Mouse (Mus musculus): ENCODE measurements around the gene Krt77.
A peak's percentile ranks its signal among the peaks of the same experiment; 100 is the strongest.

Krt77 gene

DNA sequence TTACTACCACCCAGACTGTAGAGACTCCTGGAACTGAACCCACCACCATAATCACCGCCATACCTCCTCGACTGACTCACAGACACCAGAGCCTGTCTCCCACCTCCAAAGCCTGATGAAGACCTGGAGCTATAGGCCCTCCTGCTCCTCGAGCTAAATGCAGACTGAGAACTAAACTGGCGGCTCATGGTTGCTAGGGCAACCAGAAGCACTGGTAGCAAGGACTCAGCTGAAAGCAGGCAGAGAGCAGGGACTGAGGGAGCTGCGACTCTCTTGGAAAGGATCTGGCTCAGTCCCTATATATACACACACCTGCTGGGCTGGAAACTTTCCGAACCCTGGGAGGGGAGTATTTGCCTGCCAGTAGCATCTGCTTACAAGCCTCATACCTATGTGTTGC lies at the start of gene Krt77:
Gene Krt77, minus strand, starts transcription at position 275 of the 400 bp plus-strand sequence.
- DNase-seq (ENCODE audit: low spot score in 2 of 2) = peak; percentile 66 to 81

DNA sequence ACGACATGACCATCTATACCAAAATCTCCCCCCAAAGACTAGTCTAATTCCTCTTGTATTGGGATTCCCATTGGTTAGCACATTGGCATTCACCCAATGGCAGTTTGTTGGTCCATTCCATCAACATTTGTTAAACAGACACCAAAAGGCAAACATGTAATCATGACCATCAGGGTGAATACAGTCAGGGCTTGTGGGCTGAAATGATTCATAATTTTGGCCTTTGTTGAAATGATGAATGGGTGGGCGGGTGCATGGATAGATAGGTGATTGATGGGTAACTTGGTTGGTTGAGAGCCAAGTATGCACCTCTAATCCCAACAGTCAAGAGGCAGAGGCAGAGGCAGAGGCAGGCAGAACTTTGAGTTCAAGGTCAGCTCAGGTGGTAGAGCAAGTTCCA lies 46.6 kb upstream of the Krt77 start:
- DNase-seq (ENCODE audit: low spot score in 2 of 2) = no peak

DNA sequence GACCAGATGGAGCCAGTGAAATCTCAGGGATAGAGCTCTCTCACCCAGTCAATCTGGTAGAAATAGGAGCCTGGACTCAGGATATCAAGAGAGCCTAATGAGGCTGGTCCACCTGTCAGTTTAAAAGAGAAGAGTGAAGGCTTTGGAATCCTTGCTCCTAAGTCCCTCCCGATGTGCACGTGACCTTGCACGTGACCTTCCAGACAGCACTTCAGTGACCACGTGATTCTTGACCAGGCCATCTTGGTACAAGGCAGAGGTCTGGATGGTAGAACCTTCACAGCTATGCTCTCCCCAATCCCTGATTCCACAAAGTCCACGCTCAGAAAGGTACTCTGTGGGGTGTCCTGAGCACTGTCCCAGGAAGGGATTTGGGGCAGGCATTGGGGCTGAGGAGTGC lies 35.3 kb upstream of the Krt77 start:
- DNase-seq (ENCODE audit: low spot score in 2 of 2) = no peak

DNA sequence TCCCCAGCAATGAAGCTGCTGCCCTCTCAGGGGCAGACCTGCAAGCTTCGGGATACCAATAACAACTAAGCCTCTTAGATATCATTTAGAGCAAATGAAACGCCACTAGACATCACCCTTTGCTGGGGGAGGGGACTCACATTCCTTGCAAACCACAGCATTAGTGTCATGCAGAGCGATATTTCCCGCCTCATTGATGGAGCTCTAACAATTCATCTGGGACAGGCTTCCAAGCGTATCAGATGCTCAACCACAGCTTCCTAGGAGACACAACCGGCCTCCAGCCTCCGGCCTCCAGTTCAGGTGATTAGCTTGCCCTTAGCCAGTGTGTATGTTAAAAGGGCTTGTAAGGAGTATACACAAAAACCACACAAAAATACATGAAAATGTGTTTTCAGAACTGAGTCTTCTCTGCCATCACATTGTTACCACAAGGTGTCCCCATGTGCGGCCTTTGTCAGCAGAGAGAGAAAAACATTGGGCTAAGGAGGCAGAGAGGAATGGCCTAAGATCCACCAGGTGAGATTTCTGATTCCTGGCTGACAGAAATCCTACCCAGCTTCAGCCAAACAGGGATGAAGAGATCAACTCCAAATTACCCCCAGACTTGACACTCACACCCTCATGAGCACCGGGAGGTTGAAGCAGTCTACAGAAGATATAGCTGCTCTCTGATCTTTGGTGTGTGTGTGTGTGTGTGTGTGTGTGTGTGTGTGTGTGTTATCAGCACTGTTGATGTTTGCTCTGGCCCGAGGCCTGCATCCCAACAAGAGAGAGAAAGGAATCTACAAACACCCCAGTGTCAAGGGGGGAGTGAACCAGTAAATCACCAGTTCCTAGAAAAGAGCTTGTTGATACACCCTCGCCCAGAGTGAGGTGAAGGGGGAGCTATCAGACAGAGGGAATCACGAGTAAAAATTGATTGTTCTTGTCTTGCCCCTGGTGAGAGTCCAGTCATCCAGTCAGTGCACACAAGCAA lies 33.0 kb upstream of the Krt77 start:
- no peak for DNase-seq (ENCODE audit: low spot score in 2 of 2)

DNA sequence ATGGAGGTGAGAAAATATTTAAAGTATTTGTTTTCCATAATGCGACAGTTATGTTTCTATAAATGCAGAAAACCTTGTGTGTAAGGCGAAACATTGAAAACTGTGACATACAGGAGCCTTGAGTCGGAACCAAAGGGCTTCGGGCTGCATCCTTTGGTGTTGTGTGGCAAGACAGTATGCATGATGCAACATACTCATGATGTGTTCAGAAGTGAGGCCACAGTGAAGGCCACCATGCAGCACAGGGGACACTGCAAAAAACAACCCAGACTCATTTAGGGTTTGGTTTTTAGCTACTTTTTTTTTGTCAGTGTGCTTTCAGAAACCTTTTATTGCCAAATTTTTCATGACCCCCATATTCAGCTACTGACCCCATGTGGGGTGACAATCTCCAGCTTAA lies 25.7 kb upstream of the Krt77 start:
- no peak for DNase-seq (ENCODE audit: low spot score in 2 of 2)

DNA sequence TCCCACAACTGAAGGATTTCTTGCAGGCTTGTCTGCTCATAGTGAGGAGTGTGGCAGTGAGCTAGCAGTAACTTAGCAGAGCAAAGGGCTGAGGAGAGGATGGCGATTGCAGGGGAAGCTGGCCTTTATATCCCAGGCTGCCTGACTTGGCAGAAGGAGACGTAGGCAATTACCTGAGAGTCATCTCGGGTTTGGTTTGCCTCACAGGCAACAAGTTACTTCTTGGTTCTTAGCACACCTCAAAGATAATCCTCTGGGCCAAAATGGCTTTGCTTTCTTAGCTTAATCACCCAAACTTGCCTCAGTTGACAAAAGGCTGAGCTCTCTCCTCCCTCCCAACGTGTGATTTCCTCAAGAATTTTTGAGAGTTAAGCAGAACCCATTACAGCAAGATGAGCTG lies 23.3 kb upstream of the Krt77 start, which contains the start of gene Krt76:
Gene Krt76, minus strand, starts transcription at position 101 of the 400 bp plus-strand sequence.
- DNase-seq (ENCODE audit: low spot score in 2 of 2) = no peak

DNA sequence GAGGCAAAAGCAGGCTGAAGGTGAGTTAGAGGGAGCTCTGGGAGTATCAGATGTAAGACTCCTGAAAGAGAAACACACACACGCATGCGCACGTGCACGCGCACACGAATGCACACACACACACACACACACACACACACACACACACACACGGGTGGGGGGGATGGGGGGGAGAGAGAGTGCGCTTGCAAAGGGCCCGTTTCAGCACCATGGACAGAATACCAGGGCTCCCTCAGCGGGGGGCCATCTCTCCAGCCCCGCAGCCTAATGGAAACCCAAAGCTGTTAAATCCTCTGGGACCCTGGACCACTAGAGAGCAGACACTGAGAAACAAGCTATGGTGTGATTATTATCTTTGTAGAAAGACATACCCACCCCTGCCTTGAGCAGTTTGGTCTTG lies 10.3 kb upstream of the Krt77 start:
- no peak for DNase-seq (ENCODE audit: low spot score in 2 of 2)

DNA sequence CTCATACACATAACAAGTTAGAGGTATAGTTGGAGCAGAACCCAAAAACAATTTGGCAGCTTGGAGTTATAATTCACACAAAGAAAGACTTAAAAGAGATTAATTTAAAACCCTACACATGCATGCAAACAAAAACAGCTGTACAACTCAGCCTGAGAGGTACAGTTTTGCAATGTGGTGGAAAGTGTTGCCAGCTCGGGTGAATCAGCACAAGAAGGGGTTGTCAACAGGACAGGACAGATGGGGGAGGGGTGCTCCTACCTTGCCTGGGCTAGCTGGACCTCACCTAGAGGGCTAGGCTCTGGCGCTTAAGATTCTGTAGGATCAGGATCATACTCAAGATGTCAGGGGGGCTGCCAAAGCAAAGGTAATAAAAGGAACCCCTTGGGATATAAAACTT lies 8.5 kb upstream of the Krt77 start:
- no peak for DNase-seq (ENCODE audit: low spot score in 2 of 2)

DNA sequence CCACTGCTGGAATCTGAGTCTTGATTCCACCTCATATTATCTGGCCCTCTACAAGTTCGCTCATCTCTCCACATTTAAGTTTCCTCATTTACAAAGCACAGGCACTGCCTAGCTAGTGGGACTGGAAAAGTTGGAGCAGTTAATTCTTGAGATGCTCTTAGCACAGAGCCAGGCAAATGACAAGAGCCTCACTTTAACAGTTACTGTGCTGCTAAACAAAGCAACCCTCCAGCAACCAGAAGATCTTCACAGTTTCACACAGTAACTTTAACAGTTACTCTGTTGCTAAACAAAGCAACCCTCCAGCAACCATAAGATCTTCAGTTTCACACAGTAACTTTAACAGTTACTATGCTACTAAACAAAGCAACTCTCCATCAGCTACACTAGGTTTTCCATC lies 4.9 kb upstream of the Krt77 start:
- DNase-seq (ENCODE audit: low spot score in 2 of 2) = no peak

DNA sequence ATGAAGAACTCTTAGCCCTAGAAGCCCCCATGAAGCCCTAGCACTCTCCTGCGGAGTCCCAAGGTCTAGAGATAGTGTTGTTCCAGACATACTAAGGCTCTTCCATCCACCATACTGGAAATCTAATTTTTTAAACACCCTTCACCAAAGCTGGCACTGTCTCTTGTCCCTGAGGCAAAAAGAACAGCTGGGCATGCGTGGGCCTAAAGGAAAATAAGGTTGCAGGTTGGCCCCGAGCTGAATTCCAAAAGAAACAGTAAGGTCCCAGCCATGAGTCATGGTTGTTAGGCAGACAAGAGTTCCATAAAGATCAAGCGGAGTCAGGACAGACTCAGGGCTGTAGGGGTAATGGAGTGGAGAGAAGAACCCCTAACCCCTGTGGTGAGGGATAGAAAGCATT lies 3.7 kb upstream of the Krt77 start:
- peak in 1 of 2 experiments; percentile 34 for DNase-seq (ENCODE audit: low spot score in 2 of 2)

DNA sequence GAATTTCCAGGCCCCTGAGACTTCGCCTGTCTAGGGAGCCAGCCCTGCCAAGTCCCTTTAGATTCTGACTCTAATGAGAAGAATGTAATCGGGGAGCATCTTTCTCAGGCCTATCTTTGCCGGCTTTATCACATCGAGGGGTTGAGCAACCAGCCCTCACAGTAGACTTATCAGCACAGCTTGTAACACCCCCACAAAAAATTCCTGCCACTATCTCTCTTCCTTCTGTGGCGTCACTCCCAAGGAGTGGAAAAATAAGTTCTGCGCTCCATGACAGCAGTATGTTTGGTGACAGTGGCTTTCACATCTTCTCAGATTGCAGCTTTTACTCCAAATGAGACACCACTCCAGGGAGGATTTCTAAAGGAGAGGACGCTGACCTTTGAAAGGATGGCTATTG lies 2.8 kb downstream of the Krt77 start:
- peak in 1 of 2 experiments; percentile 55 for DNase-seq (ENCODE audit: low spot score in 2 of 2)

DNA sequence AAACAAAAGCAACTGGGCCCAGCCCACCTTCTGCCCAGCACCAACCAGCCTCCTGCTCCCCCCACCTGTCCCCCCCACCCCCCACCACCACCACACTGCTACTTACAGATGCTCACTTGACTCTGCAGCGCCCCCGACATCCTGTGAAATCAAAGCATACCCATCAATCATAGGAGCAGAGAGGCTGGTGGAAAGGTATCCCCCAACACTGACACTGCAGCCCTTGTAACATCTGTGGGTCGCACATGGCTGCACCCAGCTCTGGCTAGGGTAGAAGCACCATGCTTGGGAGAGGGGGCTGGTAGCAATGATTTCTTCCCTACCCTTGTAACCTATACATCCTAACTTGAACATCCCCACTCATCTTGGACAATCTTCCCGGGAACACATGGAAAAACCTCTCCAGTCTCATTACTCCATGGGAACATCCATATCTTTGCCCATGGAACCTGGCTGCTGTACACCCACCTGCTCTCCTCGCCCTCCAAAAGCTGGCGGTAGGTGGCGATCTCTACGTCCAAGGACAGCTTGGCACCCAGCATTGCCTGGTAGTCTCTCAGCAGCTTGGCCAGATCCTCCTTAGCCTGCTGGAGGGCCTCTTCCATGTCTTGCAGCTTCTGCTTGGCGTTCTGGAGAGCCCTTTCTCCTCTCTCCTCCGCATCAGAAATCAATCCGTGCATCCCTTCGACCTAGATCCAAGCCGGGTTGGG lies 8.9 kb downstream of the Krt77 start:
- DNase-seq (ENCODE audit: low spot score in 2 of 2) = no peak

DNA sequence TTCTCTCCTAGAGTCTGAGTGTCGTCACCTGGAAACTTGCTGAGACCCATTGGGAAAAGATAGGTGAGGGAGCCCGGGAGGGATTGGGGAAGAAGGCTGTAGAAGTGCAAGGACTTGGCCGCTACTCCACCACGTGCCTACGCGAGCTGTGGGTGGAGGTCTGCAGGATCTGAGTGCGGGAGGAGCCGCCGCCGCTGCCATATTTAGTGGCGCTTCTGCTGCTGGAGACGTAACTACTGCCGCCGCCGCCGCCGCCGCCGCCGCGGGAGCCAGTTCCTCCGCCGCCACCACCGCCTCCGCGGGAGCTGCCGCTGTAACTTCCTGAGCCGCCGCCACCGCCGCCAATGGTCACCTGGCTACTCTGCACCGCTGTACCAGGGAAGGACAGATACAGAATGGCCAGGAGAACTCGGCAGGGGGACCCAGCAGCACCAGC lies 9.8 kb downstream of the Krt77 start:
- peak in 1 of 2 experiments; percentile 57 for DNase-seq (ENCODE audit: low spot score in 2 of 2)

DNA sequence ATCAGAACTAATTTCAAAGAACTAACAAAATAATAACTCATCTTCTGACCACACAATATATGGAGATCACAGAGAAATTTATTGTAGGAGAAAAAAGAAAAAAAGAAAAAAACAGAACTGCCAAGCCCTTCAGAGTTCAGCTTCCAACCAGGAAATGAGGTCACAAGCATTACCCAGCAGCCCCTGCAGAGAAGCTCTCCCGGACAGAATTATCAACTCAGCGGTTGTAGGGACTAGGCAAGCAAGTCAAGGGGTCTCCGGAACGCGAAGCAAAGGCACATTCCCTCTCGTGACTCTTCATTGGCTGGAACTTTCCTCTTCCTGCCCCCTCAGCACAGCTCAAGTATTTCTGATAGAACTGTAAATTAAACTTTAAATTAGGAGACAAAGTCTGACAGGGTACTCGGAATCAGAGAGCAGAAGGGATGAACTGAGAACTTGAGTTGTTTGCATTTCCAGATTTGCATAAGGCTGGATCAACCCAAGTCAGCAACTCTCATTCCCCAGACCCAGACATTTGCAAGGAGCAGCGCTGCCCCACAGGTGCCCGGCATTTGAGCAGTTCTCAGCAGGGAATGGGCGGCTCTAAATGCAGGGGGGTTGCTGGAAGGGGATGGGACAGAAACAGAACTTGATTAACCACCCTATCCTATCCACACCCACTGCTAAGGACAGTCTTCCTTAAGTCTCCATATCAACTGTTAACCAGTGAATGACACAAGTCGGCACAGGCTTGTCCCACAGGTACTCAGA lies 10.7 kb downstream of the Krt77 start:
- no peak for DNase-seq (ENCODE audit: low spot score in 2 of 2)

DNA sequence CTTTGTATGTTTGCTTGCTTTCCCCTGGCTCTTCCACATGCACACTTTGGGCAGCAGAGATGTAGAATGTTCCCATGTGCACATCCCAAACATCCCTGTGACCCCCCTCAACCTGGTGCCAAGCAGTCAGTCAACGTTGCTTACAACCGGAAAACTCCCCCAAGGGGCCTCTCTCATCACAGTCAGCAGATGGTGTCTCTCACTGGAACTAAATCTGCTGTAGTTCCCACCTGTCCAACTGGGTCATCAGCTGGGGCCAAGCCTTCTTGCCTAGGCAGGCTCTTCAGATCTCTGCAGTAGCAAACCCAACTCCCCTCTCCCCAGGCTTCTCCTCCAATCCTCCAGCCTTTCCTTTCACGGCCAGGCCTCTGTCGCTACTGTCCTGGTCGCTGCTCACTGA lies 12.8 kb downstream of the Krt77 start:
- no peak for DNase-seq (ENCODE audit: low spot score in 2 of 2)

DNA sequence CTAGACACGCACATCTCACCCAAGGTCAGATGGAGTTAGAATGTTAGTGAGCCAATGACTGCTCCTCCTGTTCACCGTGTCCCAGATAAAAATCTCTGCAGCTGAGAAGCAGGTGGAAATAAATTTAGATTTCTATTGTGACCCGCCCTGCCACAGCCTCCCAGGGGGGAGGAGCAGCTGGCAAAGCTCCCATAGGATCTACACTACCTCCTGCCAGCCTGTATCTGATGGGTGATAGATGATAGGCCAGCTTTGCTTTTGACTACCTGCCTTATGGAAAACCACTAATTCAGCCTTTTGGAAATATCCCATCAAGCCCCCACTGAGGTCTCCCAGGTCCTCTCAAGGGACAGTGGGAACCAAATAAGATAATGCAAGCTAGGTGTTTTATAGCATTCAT lies 13.8 kb downstream of the Krt77 start:
- DNase-seq (ENCODE audit: low spot score in 2 of 2) = no peak

DNA sequence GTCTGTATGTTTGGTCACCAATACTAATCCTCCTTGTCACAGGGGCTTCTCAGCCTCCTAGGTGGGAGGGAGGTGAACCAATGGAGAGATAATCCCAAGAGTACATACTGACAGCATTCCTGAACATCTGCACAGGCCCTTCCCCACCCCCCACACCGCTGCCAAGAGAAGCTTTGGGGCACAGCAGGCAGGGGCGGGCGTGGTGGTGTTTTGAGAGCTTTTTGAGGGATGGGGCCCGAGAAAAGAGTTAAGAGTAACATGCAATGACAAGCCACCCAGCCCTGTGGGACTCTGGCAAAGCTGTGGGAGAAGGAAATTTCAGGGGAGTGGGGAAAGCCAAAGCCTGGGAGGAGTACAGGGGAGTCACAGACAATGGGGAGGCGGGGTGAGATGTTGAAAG lies 15.2 kb downstream of the Krt77 start:
- no peak for DNase-seq (ENCODE audit: low spot score in 2 of 2)

DNA sequence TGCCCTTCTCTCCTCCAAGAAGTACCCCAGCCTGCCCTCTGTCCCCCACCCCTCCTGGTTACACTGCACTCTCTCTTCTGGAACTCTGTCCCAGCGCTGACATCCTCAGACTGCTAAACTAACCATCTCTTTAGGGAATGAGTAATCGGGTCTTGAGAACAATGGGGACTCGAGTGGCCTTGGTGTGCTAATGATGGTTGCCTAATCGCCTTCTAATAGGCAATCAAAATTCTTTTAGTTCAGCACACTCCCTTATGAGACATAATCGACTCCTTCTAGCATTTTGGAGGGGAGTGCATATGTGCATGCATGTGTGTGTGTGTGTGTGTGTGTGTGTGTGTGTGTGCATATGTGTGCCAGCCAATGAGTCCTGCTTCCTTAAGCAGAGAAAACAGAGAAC lies 16.9 kb downstream of the Krt77 start:
- DNase-seq (ENCODE audit: low spot score in 2 of 2) = no peak

DNA sequence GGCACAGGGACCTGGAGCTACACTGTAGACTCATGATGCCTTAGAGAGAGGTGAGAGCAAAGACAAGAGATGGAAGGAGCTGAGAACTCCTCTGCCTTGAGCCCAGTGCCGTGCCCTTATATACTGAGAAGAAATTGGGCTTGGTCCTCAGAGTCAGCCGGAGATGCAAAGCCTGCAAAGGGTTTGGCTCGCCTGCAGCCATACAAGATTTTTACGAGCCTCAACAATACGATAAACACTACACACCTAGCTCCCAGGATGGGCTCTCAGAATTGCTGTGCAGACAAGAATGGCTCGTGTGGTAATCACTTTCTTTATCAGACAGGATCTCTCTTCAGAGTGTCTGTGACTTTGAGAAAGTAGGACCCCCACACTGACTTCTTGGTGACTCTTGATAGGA lies 18.8 kb downstream of the Krt77 start, which contains the start of gene Krt1:
Gene Krt1, minus strand, starts transcription at position 101 of the 400 bp plus-strand sequence.
- DNase-seq (ENCODE audit: low spot score in 2 of 2) = no peak

DNA sequence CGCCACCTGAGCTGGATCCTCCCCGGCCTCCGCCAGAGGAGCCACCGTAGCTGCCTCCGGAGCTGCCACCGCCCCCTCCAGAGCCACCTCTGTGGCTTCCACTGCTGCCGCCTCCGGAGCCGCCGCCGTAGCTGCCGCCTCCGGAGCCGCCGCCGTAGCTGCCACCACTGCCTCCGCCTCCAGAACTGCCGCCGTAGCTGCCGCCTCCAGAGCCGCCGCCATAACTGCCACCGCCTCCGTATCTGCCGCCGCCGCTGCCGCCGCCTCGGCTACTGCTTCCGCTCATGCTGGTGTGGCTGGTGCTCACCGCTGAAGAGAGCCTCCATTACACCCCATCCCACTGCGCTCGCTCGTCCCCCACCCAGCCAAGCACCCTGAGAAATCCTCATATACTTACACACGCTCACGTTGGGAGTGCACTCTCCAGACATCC lies 23.5 kb downstream of the Krt77 start:
- peak in 1 of 2 experiments; percentile 52 for DNase-seq (ENCODE audit: low spot score in 2 of 2)

DNA sequence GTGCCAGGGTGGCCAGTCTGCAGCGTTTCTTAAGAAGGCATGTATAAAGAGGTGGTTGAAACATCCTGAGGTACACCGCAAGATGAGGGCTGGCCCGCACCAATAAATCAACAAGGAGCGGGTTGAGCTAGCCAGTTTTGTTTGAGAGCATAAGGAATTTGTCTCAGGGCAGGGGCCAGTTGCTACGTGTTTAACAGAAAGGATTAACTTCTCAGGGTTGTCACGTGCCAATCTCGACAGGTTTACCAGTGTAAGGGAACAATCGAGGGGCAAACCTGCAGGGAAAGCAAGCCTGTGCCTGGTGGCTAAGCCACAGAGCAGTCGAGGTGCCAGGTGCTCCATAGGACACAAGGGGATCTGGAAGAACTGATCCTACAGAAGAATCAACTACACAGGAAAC lies 26.3 kb downstream of the Krt77 start:
- DNase-seq (ENCODE audit: low spot score in 2 of 2) = no peak

DNA sequence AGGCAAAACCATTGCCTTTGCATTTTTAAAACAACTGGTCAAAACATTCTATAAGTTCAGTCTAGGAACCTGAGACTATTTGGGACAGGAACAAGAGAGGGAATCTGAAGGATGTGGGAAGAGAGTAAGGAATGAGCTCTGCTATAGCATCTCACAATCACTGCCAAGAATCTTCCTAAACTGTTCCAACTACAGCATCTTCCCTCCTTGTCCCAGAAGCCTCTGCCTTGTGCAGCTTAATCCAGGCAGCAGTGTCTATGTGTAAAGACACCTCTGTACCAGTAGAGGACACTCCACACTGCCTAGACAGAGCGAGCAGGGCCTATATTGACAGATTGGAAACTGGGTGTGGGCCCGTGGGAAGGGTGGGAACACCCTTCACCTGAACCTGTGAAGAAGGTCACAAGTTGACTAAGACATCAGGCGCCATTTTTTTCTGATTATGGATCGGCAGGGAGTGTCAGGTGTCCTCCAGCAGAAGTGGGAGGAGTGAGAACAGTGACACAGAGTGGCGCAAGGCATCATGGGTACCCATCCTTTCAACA lies 34.6 kb downstream of the Krt77 start:
- no peak for DNase-seq (ENCODE audit: low spot score in 2 of 2)
